Mouse (Mus musculus) thymus, adult 2 months (tissue): ENCODE measurements around the gene Fgfr2. TPM values are rescaled to one million over a fixed set of nuclear protein-coding genes. Genes with fewer than 3 reads are reported as not detected.

ENCODE experiments used
- DNase-seq: peaks from one replicate; pipeline ENCODE4 v3.0.0; 2021
- H3K27ac ChIP-seq: fragments of 200-500 bp; 2 replicates; pipeline ENCODE4 v1.5.1; 2012; ENCODE audit warnings: low read length, control low read depth; ENCODE audit not compliant: control insufficient read depth, insufficient read depth
- H3K27me3 ChIP-seq: fragments of 200-500 bp; 2 replicates; pipeline ENCODE4 v1.6.1; 2012; ENCODE audit warnings: mild to moderate bottlenecking, low read length, moderate library complexity, mixed read lengths; ENCODE audit not compliant: control insufficient read depth, insufficient read depth
- H3K36me3 ChIP-seq: fragments of 200-500 bp; 2 replicates; pipeline ENCODE4 v1.6.1; 2012; ENCODE audit warnings: mild to moderate bottlenecking, low read length, moderate library complexity; ENCODE audit not compliant: control insufficient read depth, insufficient read depth
- H3K4me1 ChIP-seq: fragments of 200-500 bp; replicated peaks from 2 replicates; pipeline ENCODE4 v1.6.1; 2012; ENCODE audit warnings: low read length; ENCODE audit not compliant: control insufficient read depth, insufficient read depth
- H3K4me3 ChIP-seq: fragments of 200-500 bp; 2 replicates; pipeline ENCODE4 v1.5.1; 2012; ENCODE audit warnings: mild to moderate bottlenecking, low read length, control low read depth, moderate library complexity; ENCODE audit not compliant: control insufficient read depth, insufficient read depth
- CTCF ChIP-seq: fragments of 200-500 bp; IDR thresholded peaks from 2 replicates; pipeline ENCODE4 v1.5.1; 2012; ENCODE audit warnings: mild to moderate bottlenecking, control low read depth, low read length, moderate library complexity, borderline replicate concordance; ENCODE audit not compliant: control insufficient read depth, poor library complexity, insufficient read depth; ENCODE audit errors: extremely low read depth
- POLR2A ChIP-seq: fragments of 200-500 bp; IDR thresholded peaks from 2 replicates; pipeline ENCODE4 v1.6.1; 2012; ENCODE audit warnings: mild to moderate bottlenecking, low read length, control low read depth, moderate library complexity; ENCODE audit not compliant: control insufficient read depth, poor library complexity, insufficient read depth; ENCODE audit errors: extremely low read depth
- whole genome bisulfite sequencing: fragments of 180-500 bp; shearing (Covaris S2); methylation state at CpG from one replicate; pipeline ENCODE4 v1.1.7; 2018; 5-methylcytosine and 5-hydroxymethylcytosine counted together
- polyA plus RNA-seq: library from polyadenylated mRNA; depleted of rRNA; stranded (reverse); fragments of >200 nt; gene quantifications from 2 replicates; pipeline ENCODE4 v1.2.3, GENCODE M21; 2012

Fgfr2 gene
- polyA plus RNA-seq, 1 experiment: 12.1 TPM

- no peak for TF ChIP-seq CTCF
- TF ChIP-seq POLR2A: no peak
- Histone ChIP-seq H3K36me3 (no peaks in the 10 kb centered on the region; the same call in 1 of the 2 replicates), H3K4me1 (peaks cover 6% of the 10 kb centered on the region), H3K27me3 (no peaks in the 10 kb centered on the region), H3K4me3 (no peak overlapping the region), H3K27ac (no peak overlapping the region)
- 94% methylated on average over 5 of the region's 5 CpGs for WGBS
- DNase-seq: no peak
These were observed 2460.9 kb downstream of the Fgfr2 start for GRCm38 (mm10) chr7:130662250-130662649.

GRCm38 (mm10) chr7:130659129-130659528 is 2464.0 kb downstream of the Fgfr2 start:
- no peaks in the 10 kb centered on the region for H3K36me3 ChIP-seq
- WGBS: 61% methylated on average over 5 of the region's 5 CpGs
- DNase-seq: no peak
- H3K27ac ChIP-seq: no peak overlapping the region
- H3K27me3 ChIP-seq: no peaks in the 10 kb centered on the region
- peaks cover 6% of the 10 kb centered on the region for H3K4me1 ChIP-seq
- no peak for TF ChIP-seq CTCF
- TF ChIP-seq POLR2A: no peak
- H3K4me3 ChIP-seq: no peak overlapping the region

- Histone ChIP-seq H3K36me3 (no peaks in the 10 kb centered on the region), H3K4me3 (no peak overlapping the region), H3K27me3 (no peaks in the 10 kb centered on the region), H3K4me1 (peaks cover 6% of the 10 kb centered on the region), H3K27ac (no peak overlapping the region)
- WGBS: 6% methylated on average over 13 of the region's 13 CpGs
- no peak for DNase-seq
- TF ChIP-seq POLR2A (no peak), CTCF (no peak)
These were observed 2465.4 kb downstream of the Fgfr2 start for GRCm38 (mm10) chr7:130657751-130658150.

GRCm38 (mm10) chr7:130656965-130657364 is 2466.2 kb downstream of the Fgfr2 start:
- Histone ChIP-seq H3K4me1 (peaks cover 6% of the 10 kb centered on the region), H3K36me3 (no peaks in the 10 kb centered on the region), H3K4me3 (no peak overlapping the region), H3K27me3 (no peaks in the 10 kb centered on the region), H3K27ac (no peak overlapping the region)
- TF ChIP-seq CTCF: no peak
- no peak for TF ChIP-seq POLR2A
- WGBS: 96% methylated on average over 8 of the region's 8 CpGs
- DNase-seq: no peak

GRCm38 (mm10) chr7:130654562-130654961 is 2468.6 kb downstream of the Fgfr2 start:
- no peak overlapping the region for H3K4me3 ChIP-seq
- H3K27me3 ChIP-seq: no peaks in the 10 kb centered on the region
- DNase-seq: no peak
- no peaks in the 10 kb centered on the region for H3K36me3 ChIP-seq
- H3K27ac ChIP-seq: no peak overlapping the region
- TF ChIP-seq POLR2A (no peak), CTCF (no peak)
- 81% methylated on average over 2 of the region's 2 CpGs for WGBS
- peaks cover 6% of the 10 kb centered on the region for H3K4me1 ChIP-seq

GRCm38 (mm10) chr7:130653036-130653555 is 2470.1 kb downstream of the Fgfr2 start:
- H3K27ac ChIP-seq: no peak overlapping the region
- DNase-seq: no peak
- H3K4me1 ChIP-seq: peaks cover 6% of the 10 kb centered on the region

GRCm38 (mm10) chr7:130650621-130651020 is 2472.5 kb downstream of the Fgfr2 start:
- DNase-seq: no peak
- no peaks in the 10 kb centered on the region for H3K27me3 ChIP-seq
- TF ChIP-seq POLR2A: no peak
- no peak for TF ChIP-seq CTCF
- H3K36me3 ChIP-seq: no peaks in the 10 kb centered on the region
- peaks cover 7% of the 10 kb centered on the region; the same call in 1 of the 2 replicates for H3K4me1 ChIP-seq
- H3K27ac ChIP-seq: no peak overlapping the region
- 95% methylated on average over 5 of the region's 5 CpGs for WGBS
- no peak overlapping the region for H3K4me3 ChIP-seq

More at GRCm38 (mm10) chr7:130653036-130653555, 2470.1 kb downstream of the Fgfr2 start:
- Histone ChIP-seq H3K27me3 (no peaks in the 10 kb centered on the region), H3K4me3 (no peak overlapping the region), H3K36me3 (no peaks in the 10 kb centered on the region)
- WGBS: 92% methylated on average over 6 of the region's 6 CpGs
- TF ChIP-seq POLR2A: no peak
- TF ChIP-seq CTCF: no peak
